Mouse (Mus musculus): ENCODE data around the gene Anapc4.
A peak's percentile ranks its signal among the peaks of the same experiment; 100 is the strongest.

Anapc4 gene

DNA sequence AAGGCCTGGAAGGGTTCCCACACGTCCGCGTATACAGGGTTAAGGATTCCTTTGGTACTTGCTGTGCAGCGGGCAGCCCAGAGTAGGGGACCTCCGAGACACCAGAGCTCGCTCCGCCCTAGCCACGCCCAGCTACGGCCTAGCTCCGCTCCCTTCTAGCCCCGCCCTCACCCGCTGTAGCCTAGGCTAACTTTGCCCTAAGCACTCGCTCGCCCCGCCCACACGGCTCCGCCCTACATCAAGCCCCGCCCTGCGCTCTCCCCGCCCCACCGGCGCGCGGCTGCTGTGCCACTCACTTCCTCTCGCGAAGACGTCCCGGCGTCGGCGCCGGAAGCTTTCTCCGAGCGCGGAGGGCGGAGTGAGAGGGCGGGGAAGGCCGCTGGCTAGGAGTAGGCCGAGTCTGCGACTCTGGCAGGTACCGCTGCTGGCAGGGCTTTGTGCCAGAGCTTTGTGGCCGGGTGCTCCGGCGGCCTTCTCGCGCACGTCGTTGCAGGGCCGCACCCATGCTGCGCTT, at the start of gene Anapc4:
Gene Anapc4 (plus strand): TSS at position 252 of the 514 bp plus-strand sequence.
- peak; percentile 100 for DNase-seq

DNA sequence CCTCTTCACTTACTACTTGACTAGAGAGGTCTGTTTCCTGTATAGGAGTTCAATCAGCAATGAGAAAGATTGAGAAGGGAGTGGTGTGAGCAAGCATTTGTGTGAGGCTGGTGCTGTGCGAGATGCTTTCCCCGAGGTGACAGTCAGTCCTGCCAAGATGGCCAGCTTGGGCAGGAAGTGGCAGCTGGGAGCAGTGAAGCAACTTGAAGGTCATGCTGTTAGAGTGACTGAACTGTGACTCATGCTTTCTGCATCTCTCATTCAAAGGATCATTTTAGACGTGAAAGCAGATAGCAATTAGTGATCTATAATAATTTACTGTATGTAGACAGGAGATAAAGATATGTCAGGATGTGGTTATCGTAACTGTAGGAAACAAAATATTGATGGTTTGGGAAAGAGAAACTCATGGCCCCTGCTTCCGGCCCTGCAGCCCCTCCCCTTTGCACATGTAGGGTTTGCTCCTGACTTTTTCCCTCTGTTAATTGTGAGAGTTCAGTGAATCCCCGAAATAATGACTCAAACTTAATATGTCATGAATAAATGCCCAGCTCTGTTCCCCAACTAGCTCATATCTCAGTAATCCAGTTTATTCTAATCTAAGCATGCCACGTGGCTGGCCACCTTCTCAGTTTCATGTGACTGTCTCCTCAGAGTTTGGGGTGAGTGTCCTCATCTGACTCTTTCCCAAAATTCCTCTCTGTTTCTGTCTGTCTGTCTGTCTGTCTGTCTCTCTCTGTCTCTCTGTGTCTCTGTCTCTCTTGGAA, 47.1 kb upstream of the Anapc4 start:
- DNase-seq: no peak

DNA sequence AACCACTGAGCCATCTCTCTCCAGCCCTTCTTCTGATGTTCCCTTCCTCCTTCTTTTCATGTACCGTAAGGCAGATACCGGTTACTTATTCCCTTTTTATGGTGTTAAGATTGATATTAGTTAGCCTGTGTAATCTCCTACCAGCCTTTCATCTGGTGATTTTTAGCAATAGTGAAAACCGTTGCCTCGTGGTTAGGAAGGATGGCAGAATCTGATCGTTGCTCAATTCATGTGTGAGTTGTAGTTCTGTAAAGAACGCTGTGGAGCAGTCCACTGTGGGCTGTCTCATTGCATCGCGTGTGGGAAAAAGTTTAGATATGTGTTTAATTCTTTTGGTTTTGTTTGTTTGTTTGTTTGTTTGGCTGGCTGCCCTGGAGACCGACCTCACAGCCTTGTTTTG, 40.6 kb upstream of the Anapc4 start:
- no peak for DNase-seq

DNA sequence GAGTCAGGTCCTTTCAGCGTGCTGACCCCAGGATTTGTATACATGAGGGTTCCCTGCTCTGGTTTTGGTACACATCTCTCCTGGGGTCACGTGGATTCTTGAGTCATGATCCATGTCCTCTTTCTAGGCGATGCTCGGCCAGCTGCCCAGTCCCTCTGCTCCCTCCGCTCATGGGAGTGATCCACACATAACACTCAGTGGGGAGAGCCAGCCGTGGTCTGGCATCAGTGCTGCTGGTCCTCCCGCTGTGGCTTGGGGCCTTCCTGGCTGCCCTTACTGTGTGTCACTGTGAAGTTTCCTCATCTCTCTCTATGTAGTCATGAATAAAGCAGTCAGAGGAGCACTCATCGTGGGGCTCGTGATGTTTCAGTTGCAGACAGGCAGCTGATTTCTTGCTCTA, 39.7 kb upstream of the Anapc4 start:
- DNase-seq: no peak

DNA sequence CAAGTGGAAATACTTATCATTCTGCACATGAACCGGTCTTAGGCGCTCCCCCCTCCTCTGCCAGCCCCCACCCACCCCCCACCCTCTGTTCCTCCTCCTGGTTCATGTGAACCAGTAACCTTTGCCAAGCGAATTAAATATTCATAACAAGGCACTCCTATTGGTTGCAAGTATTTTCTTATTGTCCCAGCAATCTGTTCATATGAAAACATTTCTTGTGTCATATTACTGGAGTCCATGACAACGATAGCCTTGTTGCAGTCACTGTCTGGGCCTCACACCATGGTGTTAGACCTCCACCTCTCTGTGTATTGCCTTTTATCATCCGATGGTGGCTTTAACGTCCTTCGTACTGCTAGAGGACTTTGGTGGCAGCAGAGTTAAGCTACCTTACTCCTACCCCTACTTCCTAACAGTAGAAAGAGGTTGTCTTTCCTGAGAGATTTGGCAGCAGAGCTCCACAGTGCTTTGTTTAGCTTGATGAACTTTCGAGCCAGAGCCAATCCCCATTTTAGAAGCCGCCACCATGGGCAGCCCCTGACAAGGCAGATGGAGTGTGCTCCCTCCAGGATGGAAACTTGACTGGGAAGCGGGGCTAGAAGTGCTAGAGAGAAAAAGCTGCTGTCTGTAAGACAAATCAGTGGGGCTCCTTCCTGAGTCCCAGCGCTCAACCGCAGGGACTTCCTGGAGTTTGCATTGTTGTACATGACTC, 34.4 kb upstream of the Anapc4 start:
- DNase-seq: no peak

GRCm38 (mm10) chr5:52805801-52806200, 28.0 kb upstream of the Anapc4 start:
- no peak for DNase-seq

GRCm38 (mm10) chr5:52806349-52806748, 27.5 kb upstream of the Anapc4 start:
- DNase-seq: no peak

DNA sequence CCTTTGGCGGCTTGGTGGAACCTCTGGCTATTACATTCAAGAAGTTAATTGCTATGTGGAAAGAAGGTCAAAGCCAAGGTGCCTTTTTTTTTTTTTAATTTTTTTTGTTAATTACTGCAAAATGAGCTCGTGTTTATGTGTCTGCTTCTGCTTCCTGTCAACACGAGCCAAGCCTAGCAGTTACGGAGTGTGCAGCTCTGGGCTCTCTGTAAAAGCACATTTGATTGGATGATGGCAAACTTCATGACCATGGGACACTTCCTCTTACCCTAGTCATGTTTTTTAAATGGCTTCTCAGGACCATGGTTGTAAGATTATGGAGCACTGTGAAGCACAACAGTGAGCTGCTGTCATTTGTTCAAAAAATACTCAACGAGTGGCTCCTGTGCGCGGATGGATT, 26.8 kb upstream of the Anapc4 start:
- no peak for DNase-seq

- DNase-seq: no peak
These were observed 23.4 kb upstream of the Anapc4 start for GRCm38 (mm10) chr5:52810446-52810845.

- DNase-seq: no peak
These were observed 22.8 kb upstream of the Anapc4 start for GRCm38 (mm10) chr5:52811056-52811455.

DNA sequence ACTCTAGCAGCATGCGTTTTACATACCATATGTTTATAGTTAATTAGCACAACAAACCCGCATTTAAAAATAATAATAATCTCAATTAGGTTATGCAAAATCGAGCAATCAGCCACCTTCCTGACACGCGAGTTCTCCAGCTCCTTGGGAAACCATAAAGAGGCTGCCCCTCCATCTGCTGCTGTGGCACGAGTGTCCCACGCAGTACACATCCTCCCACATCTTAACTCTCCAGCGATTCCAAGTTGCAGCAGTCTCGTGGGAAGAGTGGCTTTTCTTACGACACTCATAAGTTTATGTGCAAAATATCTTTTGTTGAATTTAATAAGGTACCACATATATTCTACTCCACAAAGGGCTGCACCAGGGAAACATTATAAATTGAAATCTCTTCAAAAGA, 21.4 kb upstream of the Anapc4 start:
- DNase-seq: no peak

DNA sequence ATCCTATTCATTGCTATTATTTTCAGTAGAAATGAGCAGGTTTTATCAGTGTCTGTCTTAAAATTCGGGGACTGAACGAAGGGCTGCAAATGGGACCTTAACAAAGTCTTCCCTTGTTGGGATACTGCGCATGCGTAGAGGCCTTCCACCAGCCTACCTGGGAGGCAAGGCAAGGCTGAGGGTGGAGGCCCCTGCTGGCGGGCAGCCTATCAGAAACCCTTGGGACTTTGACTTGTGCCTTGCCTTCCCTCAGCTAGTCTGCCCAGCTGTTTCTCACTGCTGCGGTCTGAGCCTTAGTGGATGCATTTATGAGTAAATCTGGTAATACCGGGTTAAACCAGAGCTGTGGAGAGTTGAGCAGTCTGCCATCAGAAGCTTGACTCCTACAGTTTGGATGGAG, 20.5 kb upstream of the Anapc4 start:
- no peak for DNase-seq

DNA sequence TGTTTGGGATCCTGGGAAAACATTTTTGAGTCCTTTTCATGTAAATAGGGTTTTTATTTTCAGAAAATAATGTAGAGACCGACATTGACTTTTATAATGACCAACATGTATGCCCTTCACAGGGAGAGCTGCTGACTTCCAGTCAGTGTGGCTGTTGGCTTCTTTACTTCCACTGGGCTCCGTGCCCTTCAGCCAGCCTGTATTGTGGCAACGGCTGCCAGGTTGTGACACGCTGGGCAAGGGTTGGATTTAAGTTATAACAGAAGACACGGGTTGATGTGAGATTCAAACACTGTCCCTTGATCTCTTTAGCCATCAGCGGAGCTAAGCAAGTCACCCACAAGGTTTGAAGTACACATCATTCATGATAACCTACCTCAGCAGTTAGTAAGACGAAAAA, 15.1 kb upstream of the Anapc4 start:
- DNase-seq: no peak

DNA sequence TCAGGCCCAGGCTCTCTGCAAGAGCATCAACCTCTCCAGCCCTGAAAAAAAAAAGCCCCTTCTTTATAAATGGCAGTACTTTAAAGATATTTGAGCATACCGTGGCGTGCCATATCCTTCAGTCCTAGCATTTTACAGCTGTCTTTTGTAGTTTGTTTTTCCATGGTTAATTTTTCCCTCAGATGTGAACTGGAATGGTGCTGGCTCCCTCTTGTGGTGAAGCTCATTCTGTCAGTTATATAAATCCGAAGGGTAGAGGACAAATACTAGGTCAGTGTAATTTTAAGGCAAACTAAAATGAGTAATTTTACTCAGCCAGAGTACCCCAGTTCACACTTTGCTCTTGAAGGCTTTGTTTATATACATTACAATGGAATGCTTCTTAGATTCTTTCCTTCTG, 12.1 kb upstream of the Anapc4 start:
- no peak for DNase-seq

DNA sequence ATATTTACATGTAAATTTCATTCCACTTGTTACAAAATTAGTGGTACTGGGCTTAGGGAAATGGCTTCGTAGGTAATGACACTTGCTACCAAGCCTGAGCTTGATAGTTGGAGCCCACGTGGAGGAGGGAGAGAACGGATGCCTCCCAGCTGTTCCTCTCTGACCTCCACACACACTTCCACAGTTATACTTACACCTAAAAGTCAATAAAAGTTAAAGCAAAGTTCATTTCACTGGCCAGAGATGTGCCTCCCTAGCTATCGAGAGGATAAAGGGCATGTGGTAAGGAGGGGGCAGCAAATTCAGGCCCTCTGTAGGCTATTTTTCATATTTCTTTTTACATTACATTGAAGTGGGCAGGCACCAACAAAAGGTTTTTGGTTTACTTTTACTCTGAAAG, 5.9 kb upstream of the Anapc4 start:
- no peak for DNase-seq

DNA sequence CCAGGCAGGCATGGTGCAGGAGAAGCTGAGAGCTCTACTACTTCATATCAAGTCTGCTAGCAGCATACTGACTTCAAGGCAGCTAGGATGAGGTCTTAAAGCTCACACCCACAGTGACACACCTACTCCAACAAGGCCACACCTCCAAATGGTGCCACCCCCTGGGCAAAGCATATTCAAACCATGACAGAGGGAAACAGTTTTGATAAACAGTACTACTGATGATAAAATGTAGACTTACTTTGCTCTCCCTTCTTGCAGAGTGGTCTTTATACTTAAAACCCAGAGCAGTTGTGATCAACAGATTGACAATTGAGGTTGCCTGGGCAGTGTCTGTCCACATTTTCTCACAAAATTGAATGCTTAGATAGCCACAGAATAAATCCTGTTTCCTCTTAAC, 807 bp upstream of the Anapc4 start:
- no peak for DNase-seq

DNA sequence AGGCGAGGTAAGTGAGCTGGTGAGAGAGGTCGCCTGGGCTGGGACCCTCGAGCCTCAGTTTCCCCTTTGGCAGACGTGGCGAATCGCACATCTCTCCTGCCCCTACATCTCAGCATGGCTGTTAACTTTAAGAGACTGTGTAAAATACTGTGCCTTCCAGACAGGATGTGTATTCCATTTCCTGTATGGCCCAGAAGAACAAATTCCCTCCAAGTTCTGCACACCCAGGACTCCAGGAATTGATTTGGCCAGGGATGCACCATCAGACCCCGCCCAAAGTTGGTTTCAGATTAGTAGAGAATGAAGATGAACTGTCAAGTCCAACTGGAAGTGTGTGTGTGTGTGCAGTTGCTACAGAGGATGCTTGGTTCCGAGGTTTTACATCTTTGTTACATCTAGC, 574 bp downstream of the Anapc4 start:
- no peak for DNase-seq

GRCm38 (mm10) chr5:52844319-52844718, 10.5 kb downstream of the Anapc4 start:
- DNase-seq: no peak

GRCm38 (mm10) chr5:52855727-52856126, 21.9 kb downstream of the Anapc4 start:
- DNase-seq: no peak

DNA sequence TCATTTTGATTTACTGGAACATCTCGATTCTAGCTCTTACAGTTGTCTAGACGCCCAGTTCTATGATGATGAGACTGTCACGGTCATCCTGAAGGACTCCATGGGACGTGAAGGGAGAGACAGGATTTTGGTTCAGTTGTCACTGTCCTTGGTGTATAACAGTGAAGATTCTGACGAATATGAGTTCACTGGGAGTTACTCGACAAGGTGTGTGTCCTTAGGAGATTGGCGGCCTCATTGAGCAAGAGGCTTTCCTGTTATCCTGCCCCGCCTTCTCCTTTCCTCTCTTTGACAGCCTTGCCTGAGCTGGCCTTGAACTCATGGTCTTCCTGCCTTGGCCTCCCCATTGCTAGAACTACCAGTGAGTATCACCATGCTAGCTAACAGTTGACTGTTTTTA, 30.6 kb downstream of the Anapc4 start:
- no peak for DNase-seq

GRCm38 (mm10) chr5:52865825-52866224, 32.0 kb downstream of the Anapc4 start:
- DNase-seq: peak in 1 of 2 experiments; percentile 21

DNA sequence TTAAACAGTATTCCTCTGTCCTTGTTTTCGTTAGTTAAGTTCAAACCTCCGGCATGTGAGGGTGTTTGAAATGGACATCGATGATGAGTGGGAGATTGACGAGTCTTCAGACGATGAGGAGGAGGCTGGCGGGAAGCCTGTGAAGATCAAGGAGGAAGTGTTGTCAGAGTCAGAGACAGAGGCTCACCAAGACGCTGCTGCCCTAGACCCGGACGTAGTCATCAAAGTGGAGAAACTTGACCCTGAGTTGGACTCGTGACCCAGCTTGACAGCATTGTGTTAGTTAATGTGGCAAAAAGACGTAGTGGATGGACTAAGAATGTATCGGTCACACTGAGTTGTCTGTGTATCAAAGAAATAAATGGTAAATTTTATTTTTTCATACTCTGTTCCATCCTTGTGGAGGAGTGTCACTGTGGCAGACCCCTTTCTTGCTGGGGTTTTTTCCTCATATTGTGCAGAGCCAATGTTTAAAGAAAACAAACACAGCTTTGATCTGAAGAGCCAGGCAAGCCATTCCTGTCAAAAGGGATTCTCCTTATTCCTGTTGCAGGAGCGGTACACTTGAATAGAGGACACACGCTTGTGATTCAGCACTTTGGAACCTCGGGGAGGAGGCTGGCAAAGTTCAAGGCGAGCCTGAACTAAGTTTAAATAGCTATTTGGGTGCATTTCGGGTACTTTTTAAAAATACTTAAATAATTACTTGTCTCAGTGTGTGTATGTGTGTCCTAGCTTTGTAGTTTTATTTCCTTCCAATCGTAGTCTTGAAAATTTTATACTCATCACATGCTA, 32.7 kb downstream of the Anapc4 start:
- DNase-seq: no peak

- no peak for DNase-seq
These were observed 35.3 kb downstream of the Anapc4 start for GRCm38 (mm10) chr5:52868918-52869703.

Measured in spleen, adult 18-20 months (tissue).